Mouse (Mus musculus) cerebellum, adult (tissue): ENCODE results near the gene Megf11.
"Not testable (repeated sequence)": the region's sequence is repeated elsewhere in the genome, so short reads cannot be mapped to it uniquely, and the experiment has no call there.

Experiments used
- ATAC-seq: cut with Nextera tagmentation; 2 replicates; pipeline ENCODE4 v1.9.2; 2017; ENCODE audit warnings: mild to moderate bottlenecking, moderate library complexity, mixed read lengths; ENCODE audit not compliant: insufficient number of reproducible peaks, low FRiP score, low TSS enrichment

The Megf11 gene

DNA sequence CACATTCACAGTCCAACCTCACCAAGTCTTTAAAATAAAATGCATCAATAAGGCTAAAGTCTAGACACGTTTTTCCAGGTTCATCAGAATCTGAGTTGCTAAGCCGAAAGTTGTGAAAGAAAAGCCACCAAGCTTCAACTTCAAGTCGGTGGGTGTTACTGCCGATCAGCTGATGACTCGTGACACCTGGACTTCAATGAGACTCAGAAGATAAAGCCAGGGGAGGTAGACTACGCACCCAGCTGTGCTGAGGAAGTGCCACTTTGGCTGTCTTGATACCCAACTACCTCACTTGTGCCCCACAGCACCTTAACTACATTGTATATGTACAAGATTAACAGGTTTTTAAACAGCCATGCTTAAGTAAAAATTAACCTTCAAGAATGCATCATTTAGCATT, 348.7 kb downstream of the Megf11 start:
- ATAC-seq: no peak

DNA sequence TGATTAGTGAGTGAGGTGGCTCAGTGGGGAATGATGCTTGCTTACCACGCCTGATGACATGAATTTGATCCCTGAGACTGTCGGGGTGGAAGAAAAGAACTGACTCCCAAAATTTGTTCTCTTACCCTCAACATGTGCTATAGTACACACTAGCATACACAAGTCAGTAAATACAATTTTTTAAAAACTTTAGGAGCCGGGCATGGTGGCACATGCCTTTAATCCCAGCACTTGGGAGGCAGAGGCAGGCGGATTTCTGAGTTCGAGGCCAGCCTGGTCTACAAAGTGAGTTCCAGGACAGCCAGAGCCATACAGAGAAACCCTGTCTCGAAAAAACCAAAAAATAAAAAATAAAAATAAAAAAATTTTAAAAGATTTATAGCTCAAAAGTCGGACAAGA, 349.6 kb downstream of the Megf11 start:
- not testable (repeated sequence) for ATAC-seq

DNA sequence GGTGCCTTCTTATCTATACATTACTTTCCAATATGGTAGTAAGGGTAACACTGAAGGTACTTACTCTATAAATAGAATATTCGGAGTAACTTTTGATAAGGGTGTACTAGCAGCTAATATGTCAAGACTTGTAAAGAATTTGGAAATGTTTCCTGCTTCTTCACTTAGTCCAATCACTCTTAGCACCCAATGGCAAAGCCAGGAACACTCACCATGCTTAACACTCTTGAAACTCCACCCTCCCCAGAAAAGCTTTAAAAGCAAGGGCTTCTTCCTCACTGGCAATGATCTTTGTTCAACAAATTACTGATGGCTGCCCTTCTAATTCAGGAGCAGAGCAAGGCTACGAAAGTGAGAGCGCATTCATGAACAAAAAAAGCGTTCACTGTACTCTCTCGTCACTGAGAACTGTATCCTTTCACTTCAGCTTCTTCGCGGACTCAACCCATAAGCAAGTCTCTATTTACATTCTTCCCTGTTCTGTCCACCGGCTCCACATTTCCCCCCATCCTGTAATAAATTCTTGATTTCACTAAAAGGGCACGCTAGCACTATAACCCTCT, 350.7 kb downstream of the Megf11 start:
- no peak for ATAC-seq

DNA sequence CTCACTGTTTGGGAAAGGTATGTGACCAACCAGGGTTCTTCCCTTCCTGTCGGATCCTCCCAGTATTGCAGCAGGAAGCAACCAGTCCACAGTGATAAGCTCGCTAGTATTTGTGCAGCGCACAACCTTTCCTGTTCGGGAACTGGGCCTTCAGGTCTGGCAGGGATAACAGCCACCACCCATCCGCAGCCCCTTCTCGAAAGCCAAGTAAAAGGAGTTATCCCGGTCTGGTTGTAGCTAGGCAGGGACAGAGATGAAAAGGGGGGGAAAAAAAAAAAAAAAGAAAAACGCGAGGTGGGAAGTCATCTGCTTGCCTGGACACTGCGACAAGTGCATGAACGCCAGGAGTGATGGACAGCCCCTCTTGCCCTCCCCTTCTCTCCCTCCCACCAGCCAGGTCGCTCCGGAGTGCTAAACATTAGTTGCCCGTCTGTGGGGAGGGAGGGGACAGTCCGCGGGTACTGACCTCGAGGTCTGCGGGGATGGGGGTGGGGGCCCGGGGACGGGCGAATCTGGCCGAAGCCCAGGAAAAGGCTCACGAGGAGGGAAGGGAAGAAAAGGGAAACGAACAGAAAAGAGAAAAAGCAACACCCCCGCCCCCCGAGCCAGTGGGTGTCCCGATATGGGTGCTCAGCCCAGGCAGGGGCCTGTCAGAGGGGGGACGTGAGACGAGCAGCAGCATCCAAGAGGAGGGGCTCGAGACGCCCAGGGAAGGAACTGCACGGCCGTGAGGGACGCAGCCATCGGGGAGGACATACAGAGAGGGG, 351.4 kb downstream of the Megf11 start:
- ATAC-seq: peak; percentile 60; the same call in 1 of the 2 replicates

DNA sequence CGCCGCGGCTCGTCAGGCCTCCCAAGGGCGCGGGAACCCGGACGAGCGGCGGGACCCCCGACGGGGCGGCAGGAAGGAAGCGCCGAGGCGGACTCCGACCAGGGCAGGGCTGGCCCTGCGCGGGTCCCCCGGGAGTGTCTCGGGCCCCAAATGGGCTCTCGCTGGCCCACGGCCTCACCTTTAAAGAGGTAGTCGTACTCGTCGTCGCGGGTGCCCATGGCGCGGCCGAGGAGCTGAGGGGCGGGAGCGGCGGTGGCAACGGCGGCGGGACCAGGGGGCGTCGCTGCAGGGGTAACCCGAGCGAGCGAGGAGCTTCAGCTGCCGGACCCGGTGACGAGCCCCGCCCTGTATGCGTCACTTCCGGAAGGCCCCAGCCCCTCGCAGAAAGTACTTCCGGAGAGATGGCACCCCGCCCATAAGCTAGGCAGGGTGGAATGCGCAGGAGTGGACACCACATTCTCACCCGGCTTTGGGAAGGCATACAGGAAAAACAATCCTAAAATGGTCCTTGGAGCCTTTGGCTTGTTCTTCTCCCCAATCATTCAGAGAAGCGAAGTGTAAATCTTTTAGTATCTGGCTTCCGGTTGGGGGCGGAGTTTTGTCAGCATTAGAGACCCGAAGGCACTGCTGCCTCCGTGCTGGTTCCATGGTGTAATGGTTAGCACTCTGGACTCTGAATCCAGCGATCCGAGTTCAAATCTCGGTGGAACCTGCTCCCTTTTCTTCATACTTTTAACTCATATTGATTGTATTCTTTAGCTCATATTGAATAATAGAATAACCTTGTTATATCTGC, 352.2 kb downstream of the Megf11 start, which contains the start of gene Rab11a:
Gene Rab11a (minus strand): TSS at position 353 of the 796 bp plus-strand sequence.
- peak; percentile 93; the same call in 1 of the 2 replicates for ATAC-seq

DNA sequence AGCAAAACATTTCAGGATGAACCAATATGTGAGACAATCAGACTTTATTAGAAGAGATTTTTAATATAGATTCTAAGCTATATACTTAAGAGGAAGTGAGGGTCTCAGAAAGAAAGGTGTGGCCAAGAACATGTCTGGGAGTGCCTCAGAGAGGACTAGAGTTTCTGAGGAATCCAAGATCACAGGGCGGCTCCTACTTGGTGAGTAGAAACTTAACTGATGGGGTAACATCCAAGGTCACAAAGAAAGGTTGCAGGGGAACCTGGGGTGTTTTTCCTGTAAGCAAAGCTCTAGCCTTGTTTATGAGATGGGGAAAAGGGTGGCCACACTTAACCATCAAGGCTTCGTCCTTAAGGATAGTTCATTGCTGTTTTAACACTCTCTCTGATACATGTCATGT, 353.6 kb downstream of the Megf11 start:
- no peak for ATAC-seq

DNA sequence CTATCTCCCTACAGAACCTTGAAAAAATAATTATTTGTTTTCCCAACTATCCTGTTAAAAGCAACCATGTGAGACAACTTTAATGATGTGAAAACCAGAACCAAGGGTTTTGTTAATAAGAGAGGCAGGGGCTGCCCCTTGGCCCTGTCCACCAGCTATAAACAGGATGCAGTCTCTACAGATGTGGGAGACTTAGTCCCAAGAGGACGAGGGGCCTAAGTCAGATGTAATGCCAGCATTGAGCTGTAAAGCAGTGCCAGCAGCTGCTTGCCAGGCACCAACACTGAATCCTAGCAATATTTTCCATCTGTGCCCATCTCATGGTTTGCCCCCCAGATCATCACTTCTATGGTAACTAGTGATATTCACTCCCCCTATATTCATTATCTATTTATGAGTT, 357.0 kb downstream of the Megf11 start:
- ATAC-seq: no peak

DNA sequence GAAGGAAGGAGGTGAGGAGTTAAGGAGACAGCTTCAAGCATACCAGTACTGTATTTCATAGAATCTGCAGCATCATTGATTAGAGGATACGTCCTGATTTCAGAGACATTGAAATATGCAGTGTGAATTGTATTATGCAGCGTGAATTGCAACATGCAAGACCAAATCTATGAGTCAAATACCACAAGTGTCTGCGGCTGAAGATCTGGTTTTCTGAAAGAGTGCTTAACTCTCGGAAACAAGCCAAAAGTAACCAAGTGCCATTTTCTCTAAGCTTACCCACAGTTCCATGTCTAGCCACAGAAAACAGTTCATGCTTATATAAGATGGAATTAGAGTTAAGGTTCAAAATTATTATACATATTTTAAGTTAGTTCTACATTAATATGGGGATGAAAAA, 362.3 kb downstream of the Megf11 start:
- no peak for ATAC-seq

DNA sequence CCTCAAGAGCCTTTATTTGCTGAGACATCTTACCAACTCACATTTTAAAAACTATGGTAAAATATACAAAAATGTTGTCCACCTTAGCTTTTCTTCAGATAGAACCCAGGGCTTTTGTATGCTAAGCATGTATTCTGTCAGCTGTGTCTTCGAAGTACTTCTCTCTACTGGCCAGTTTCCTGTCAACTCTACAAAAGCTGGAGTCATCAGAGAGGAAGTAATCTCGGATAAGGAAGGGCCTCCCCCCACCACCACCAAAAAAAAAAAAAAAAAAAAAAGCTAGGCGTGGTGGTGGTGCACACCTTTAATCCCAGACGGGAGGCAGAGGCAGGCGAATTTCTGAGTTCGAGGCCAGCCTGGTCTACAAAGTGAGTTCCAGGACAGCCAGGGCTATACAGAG, 363.9 kb downstream of the Megf11 start:
- ATAC-seq: no peak

DNA sequence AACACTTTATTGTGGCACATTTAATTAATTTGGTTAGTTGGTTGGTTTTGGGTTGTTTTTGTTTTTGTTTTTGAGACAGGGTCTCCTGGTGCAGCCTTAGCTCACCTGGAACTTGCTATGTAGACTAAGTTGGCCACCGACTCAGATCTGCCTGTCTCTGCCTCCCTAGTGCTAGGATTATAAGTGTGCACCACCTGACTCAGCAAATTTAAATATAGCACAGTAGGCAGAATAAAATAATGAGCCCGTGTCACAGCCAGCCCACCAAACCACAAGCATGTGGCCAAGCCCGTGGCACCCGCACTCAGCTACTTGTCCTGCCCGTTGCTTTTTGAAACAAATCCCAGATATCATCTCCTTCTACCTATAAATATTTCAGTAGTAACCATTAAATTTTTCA, 367.1 kb downstream of the Megf11 start:
- ATAC-seq: no peak

DNA sequence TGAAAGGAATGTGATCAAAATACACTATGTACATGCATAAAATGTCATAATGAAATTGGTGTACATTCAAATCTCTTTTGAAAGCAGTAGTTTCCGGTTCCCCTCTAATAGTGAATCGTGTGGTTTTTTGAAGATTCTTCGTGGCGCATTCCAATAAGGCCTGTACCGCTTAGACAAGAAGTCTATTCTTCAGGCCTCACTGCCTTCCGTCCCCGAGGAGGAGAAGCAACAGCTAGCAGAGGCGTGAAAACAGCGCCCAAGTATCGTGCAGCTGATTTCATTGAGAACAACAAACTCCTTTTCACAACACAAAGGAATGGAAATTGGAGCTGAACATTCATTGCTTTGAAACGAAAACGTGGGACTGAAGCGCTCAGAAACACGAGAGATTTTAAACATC, 372.6 kb downstream of the Megf11 start:
- no peak for ATAC-seq
